Mouse (Mus musculus) gastrocnemius, postnatal 10 days (tissue): ENCODE measurements around the gene Vdac1. TPM values are rescaled to one million over a fixed set of nuclear protein-coding genes. Genes with fewer than 3 reads are reported as not detected.

Source experiments
- DNase-seq: peaks from one replicate; pipeline ENCODE4 v3.0.0; 2021; ENCODE audit warnings: mixed read lengths
- long read RNA-seq, 2 experiments: library from polyadenylated mRNA; stranded (forward); transcript quantifications; one replicate each; pipeline ENCODE4 v2.0.0; 2021
- total RNA-seq, 2 experiments: library from RNA; stranded (reverse); gene quantifications; 2 replicates each; pipeline ENCODE4 v1.2.3; 2021

The Vdac1 gene
- 1,000 to 10,000 TPM; 1,018 to 1,167 TPM for total RNA-seq
- long read RNA-seq, experiment 1, transcript Vdac1-201 (8 exons, 891 nt) = minor isoform, 10 of 531 reads
- long read RNA-seq, experiment 1, transcript Vdac1-202 (9 exons, 2,022 nt) = major isoform, 472 of 531 reads
- long read RNA-seq, experiment 1, partial matches to known transcripts = 22 of 531 reads
- long read RNA-seq, experiment 1, other reads (novel, unspliced or antisense) = 24 of 531 reads
- long read RNA-seq, experiment 2, transcript Vdac1-202 (9 exons, 2,022 nt) = major isoform, 388 of 473 reads
- long read RNA-seq, experiment 2, transcript Vdac1-201 (8 exons, 891 nt) = minor isoform, 14 of 473 reads
- long read RNA-seq, experiment 2, partial matches to known transcripts = 38 of 473 reads
- long read RNA-seq, experiment 2, other reads (novel, unspliced or antisense) = 31 of 473 reads

DNA sequence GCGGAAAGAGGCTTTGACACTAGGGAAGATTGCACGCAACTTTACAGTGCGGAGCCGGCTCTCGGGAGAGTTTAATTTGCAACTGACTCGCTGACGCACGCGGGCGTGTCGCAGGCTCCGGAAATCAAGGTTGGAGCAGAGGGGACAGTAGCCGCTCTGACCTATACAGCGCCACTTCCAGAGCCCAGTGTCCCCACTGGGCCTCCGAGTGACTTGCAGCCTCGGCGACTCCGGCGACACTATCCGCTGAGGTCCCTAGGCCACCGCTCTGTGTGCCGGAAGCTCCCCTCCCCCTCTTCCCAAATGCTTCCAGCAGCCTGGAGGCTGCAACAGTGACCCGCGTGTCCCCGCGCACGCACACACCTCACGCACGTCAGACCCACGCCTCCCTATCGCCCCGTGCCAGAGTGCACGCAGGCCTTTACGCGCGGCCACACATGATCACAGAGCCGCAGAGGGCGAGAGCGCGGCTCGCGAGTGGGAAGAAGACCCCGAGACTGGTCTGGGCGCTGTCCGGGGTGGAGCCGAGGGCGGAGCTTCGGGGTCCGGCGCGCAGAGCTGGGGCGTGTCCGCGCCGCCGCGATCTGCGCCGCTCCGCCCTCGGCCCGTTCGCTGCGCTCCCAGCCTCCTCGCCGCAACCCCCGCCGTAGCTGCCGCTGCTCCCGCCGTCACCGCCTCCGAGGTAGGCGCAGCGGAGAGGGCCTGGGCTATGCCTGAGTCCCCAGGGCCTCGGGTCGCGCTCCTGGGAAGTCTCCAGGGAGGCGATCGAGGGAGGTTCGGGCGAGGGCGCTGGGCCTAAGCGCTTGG, at the start of gene Vdac1:
Gene Vdac1, plus strand, starts transcription at position 390 of the 807 bp plus-strand sequence.
- peak; percentile 89 for DNase-seq

- DNase-seq = no peak
These were observed 46.4 kb upstream of the Vdac1 start for GRCm38 (mm10) chr11:52314102-52314793.

GRCm38 (mm10) chr11:52318445-52318844, 42.2 kb upstream of the Vdac1 start:
- no peak for DNase-seq

DNA sequence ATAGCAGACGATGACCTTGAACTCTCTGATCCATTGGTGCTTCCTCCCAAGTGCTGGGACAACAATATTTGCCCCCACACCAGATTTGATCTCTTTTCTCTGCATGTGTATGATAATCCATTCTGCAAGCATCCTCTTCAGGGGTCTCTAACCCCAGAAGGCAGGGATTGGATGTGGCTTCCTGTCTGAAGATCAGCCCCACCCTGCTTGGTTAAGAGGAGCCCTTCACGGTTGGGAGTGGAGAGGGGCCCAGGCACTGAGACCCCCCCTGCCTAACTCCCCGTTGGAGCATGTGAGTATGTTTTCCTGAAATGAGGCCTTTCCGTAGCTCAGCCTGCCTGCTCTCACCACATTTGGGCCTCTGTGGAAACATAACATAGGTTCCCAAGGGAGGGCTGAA, 41.0 kb upstream of the Vdac1 start:
- no peak for DNase-seq

GRCm38 (mm10) chr11:52320529-52320928, 40.1 kb upstream of the Vdac1 start:
- DNase-seq = no peak

DNA sequence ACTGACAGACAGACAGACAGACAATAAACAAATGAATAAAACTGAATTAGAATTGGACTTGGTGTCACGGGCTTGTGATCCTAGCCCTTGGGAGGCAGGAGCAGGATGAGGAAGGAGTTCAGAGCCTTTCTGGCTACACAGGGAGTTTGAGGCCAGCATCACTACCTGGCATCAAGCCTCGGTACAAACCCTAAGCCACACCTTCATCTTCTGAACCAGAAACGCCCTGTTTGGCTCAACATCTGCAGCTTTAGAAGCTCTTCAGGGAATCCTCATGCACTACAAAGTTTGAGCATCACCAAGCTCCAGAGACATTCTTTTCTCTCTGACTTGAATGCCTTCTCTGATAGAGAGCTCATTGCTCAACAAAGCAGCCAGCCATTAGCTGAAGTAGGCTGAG, 39.1 kb upstream of the Vdac1 start:
- DNase-seq = no peak

GRCm38 (mm10) chr11:52324442-52325367, 36.0 kb upstream of the Vdac1 start:
- DNase-seq = no peak

GRCm38 (mm10) chr11:52327313-52327712, 33.3 kb upstream of the Vdac1 start:
- DNase-seq = no peak

DNA sequence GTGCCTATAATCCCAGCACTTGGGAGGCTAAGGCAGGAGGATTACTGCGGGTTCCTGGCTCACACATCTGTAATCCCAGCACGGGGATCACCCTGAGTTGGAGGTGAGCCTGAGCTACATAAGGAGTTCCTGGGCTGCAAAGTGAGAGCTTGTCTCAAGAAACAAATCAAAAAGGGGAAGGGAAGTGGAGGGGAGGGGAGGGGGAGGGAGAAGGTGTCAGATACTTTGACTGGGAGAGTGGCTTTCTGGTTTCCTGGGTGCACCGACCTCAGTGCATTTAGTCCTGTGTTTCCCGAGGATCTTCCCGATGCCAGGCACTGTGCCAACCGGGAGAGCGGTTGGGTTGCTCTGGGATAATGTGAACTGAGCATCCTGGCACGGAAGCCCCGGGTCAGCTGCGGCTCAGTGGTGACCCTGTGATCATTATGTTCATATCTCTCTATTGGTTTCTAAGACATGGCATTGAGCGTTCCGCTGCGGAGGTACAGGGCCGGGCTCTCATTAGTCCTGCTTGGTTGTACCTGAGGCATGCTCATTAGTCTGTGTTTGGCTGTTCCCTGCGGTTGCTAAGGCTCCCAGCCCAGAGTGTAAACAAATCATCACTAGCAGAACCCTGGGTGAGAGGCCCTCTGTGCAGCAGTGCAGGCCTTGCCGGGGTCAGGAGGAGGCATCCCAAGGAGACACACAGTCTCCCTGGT, 28.1 kb upstream of the Vdac1 start:
- no peak for DNase-seq

DNA sequence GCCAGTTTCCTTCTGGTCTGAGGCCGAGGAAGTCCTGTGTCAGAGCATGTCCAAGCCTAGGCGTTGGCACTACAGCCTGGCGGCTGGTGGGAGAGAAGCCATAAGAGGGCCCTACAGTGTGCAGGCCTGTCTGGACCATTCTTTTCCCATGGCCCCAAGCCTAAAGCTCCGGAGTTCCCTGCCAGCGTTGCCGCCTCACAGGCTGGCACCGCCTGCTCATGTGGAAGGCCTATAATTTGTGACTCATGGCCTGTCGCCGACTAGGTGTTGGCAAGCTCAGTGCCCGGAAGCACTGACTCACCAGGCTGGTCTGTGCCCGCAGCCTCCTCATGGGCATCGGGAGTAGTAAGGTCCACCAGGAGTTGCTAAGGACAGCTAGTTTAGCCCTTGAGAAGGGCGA, 27.0 kb upstream of the Vdac1 start:
- DNase-seq = peak; percentile 73

DNA sequence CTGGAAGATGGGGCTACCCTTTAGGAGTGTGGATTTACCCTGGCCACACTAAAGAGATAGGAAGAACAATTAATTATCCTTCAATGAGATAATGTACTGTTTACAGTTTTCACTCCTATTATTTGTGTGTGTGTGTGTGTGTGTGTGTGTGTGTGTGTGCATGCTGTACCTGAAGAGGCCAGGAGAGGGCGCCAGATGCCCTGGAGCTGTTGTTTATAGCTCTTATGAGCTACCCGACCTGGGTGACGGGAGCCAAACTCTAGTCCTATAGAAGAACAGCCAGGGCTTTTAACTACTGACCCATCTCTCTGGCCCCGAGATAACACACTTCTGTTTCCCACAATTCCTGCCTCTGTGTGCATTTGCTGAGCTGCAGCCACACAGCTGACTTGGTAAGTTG, 25.4 kb upstream of the Vdac1 start:
- DNase-seq = no peak

DNA sequence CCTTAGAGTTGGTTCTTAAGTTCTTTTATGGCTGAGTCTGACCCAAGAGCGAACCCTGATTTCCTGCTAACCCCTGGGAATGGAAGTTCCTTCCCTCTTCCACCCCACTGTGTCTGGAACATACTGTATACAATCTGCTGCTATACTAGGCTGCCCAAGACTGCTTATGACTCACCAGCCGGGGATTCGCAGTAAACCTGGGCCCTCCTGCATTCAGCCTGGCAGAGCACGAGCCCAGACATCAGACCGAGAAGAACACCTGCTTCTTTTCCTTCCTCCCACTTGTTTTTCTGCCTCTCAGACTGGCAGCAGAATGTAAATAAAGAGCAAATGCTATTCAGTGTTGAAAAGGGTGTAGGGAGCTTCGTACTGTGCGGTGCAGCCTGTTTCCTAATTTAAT, 24.7 kb upstream of the Vdac1 start:
- DNase-seq = no peak

GRCm38 (mm10) chr11:52337651-52338295, 22.9 kb upstream of the Vdac1 start:
- no peak for DNase-seq

DNA sequence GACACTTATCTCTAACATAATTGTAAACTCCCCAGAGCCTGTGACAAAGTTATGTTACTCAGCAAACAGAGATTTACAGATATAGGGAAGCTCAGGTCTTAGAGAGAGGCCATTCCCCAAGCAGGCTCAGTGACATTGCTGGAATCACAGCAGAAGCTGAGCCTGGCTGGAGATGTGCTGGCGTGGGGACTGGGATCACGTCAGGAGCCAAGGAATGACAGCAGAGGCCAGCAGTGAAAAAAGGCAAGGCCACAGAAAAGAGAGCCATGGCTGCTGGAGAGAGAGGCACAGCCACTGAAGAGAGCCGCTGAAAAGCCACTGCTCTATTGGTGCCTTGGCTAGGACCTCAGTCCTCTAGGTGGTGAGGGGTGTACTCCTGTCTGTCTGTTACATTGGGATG, 22.3 kb upstream of the Vdac1 start:
- DNase-seq = no peak

DNA sequence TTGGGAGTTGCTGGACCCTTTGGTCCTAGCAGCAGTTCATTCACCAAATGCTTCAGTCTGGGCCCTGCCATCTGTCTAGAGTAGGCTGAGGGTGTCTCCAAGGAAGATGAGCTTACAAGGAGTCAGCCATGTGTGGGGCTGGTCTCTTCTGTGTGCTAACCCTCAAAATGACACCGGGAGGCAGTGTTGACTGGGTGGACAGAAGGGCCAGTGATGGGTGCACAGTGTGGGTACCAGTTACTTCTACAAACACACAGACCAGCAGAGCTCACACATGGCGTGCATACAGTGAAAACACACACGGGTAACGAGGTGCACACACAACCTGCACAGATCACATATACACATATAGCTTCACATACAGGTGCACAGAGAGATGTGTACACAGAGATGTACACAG, 21.6 kb upstream of the Vdac1 start:
- no peak for DNase-seq

DNA sequence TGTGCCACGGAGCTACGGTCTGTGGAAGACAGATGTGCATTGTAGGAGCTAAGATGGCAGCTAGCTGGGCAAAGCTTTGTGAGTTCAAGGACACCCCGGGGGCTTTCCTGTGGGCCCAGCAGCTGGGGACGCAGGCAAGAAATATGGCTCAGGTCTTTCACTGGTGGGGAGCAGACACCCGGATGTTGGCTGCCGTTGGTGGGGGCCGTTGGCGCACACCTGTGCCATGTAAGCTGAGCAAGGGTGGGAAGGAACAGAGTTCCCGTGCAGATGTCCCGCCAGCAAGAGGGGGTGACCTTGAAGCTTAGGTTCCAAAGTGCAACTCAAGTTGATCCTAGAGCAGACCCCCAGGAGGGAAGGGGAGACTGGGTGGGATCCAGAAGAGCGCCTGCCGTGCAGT, 21.1 kb upstream of the Vdac1 start:
- no peak for DNase-seq

DNA sequence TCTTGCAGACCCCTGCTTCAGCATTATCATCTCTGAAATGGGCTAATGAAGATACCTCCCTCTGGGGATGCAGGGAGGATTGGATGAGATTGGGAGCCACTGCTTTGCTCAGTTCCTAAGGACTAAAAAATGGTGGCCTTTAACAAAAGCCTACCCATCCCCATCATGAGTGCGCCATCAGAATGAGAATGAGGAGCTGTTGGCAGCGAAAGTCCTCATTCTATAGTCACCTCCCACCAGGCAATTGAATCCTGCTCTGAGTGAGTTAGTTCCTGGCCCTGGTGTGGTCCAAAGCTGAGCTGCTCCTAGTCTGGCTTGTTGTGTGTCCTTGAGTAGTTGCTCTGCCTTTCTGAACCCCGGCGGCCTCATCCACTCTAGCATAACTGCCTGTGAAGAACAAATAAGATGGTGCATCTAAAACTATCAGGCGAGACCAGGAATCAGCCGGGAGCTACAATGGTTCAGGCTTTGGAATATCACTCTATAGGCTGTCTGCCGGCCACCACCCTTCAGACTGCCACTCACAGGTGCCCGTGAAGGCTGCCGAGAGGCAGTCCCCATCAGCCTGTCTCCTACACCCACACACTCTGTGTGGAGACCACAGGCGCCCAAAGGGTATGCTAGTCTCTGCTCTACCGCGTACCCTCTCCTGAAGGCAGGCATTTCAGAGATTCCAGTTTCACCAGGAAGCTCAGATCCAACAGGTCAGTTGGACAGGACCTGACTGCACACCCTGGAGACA, 20.4 kb upstream of the Vdac1 start:
- DNase-seq = no peak

GRCm38 (mm10) chr11:52341001-52341400, 19.7 kb upstream of the Vdac1 start:
- DNase-seq = no peak

DNA sequence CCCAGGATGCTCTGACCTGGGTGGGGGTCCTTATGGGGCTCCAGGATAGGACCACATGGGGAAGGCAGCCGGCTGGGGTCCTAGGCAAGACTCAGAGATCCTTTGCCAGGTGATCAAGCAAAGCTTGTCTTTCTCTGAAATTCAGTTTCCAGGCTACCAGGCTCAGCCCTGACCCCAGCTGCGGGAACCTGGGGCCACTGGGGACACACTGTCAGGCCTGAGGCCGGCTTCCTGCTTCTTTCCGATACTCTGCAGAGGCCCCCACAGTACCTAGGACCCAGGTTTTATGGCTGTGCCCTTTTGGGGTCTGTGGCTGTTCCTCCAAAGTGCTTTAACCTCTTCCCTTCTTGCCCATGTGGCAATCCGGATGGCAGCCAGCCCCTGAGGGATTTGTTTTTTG, 19.2 kb upstream of the Vdac1 start:
- no peak for DNase-seq

- DNase-seq = no peak
These were observed 18.4 kb upstream of the Vdac1 start for GRCm38 (mm10) chr11:52342296-52342695.
